Mouse (Mus musculus) embryonic facial prominence, embryonic 12.5 days (tissue): ENCODE measurements around the gene Arnt. TPM values are rescaled to one million over a fixed set of nuclear protein-coding genes. Genes with fewer than 3 reads are reported as not detected.
"Not testable (repeated sequence)": the region's sequence is repeated elsewhere in the genome, so short reads cannot be mapped to it uniquely, and the experiment has no call there.

Experiments
- ATAC-seq: fragments of 200-750 bp; cut with Nextera tagmentation; 2 replicates; pipeline ENCODE4 v1.8.0; 2017; ENCODE audit not compliant: insufficient number of reproducible peaks, insufficient read depth, low FRiP score, low TSS enrichment
- H3K27ac ChIP-seq: fragments of 300-500 bp; sonication (generic); 2 replicates; pipeline ENCODE4 v1.5.1; 2016; ENCODE audit warnings: mild to moderate bottlenecking
- H3K27me3 ChIP-seq: fragments of 300-500 bp; sonication (generic); 2 replicates; pipeline ENCODE4 v1.6.1; 2016; ENCODE audit warnings: mild to moderate bottlenecking, moderate library complexity
- H3K36me3 ChIP-seq: fragments of 300-500 bp; sonication (generic); 2 replicates; pipeline ENCODE4 v1.6.1; 2016; ENCODE audit warnings: mild to moderate bottlenecking
- H3K4me1 ChIP-seq: fragments of 300-500 bp; sonication (generic); 2 replicates; pipeline ENCODE4 v1.6.1; 2016
- H3K4me2 ChIP-seq: fragments of 300-500 bp; sonication (generic); replicated peaks from 2 replicates; pipeline ENCODE4 v1.6.1; 2016; ENCODE audit warnings: mild to moderate bottlenecking, moderate library complexity
- H3K4me3 ChIP-seq: fragments of 300-500 bp; sonication (generic); 2 replicates; pipeline ENCODE4 v1.5.1; 2016; ENCODE audit warnings: mild to moderate bottlenecking
- H3K9ac ChIP-seq: fragments of 300-500 bp; sonication (generic); 2 replicates; pipeline ENCODE4 v1.6.1; 2016; ENCODE audit warnings: mild to moderate bottlenecking, moderate library complexity
- H3K9me3 ChIP-seq: fragments of 300-500 bp; sonication (generic); 2 replicates; pipeline ENCODE4 v1.6.1; 2016; ENCODE audit warnings: mild to moderate bottlenecking, moderate library complexity
- WGBS: fragments of 180-500 bp; shearing (Covaris S2); methylation state at CpG from one replicate; pipeline ENCODE4 v1.1.7; 2016; 5-methylcytosine and 5-hydroxymethylcytosine counted together
- polyA plus RNA-seq: library from polyadenylated mRNA; unstranded; fragments of >200 nt; fragmentation: Nextera tagmentation; extraction: Ambion mirVana; gene quantifications from 2 replicates; pipeline ENCODE4 v1.2.1, GENCODE M21; 2016

Gene Arnt
- polyA plus RNA-seq, 1 experiment from 2014 or later = 53.6 TPM

- H3K36me3 ChIP-seq, H3K9ac ChIP-seq, H3K4me1 ChIP-seq, H3K4me2 ChIP-seq, H3K4me3 ChIP-seq, H3K27ac ChIP-seq, ATAC-seq, H3K27me3 ChIP-seq, H3K9me3 ChIP-seq: not testable (repeated sequence)
- 60% methylated on average over 6 of the region's 11 CpGs for WGBS
These were observed 5.8 kb upstream of the Arnt start for GRCm38 (mm10) chr3:95428423-95428822.

GRCm38 (mm10) chr3:95433301-95433915 lies 780 bp upstream of the Arnt start:
- H3K9ac ChIP-seq = no peak overlapping the region
- peaks cover 3% of the 10 kb centered on the region; the same call in 1 of the 2 replicates for H3K4me1 ChIP-seq
- peak overlapping the region; percentile 64; the same call in 1 of the 2 replicates for H3K4me3 ChIP-seq
- ATAC-seq = no peak
- H3K27ac ChIP-seq = no peak overlapping the region
- H3K9me3 ChIP-seq = no peaks in the 10 kb centered on the region
- peaks cover 10% of the 10 kb centered on the region for H3K36me3 ChIP-seq
- WGBS = 76% methylated on average over 10 of the region's 10 CpGs
- no peaks in the 10 kb centered on the region for H3K27me3 ChIP-seq
- peak overlapping the region; percentile 56 for H3K4me2 ChIP-seq

- Histone ChIP-seq H3K4me2 (peak overlapping the region; percentile 56), H3K4me1 (peaks cover 3% of the 10 kb centered on the region; the same call in 1 of the 2 replicates), H3K27me3 (no peaks in the 10 kb centered on the region), H3K9me3 (no peaks in the 10 kb centered on the region), H3K4me3 (peak overlapping the region; percentile 64), H3K36me3 (peaks cover 14% of the 10 kb centered on the region), H3K27ac (no peak overlapping the region), H3K9ac (peak overlapping the region; percentile 63)
- WGBS = 4% methylated on average over 7 of the region's 7 CpGs
- ATAC-seq = no peak
These were observed 789 bp downstream of the Arnt start for GRCm38 (mm10) chr3:95434983-95435370.

- ATAC-seq = no peak
- H3K27me3 ChIP-seq = no peaks in the 10 kb centered on the region
- no peak overlapping the region for H3K9ac ChIP-seq
- H3K27ac ChIP-seq = no peak overlapping the region
- H3K4me3 ChIP-seq = peak overlapping the region; percentile 64; the same call in 1 of the 2 replicates
- 49% methylated on average over 1 of the region's 1 CpGs for WGBS
- no peaks in the 10 kb centered on the region for H3K9me3 ChIP-seq
- H3K4me2 ChIP-seq = peak overlapping the region; percentile 56
- peaks cover 14% of the 10 kb centered on the region for H3K36me3 ChIP-seq
- peaks cover 3% of the 10 kb centered on the region; the same call in 1 of the 2 replicates for H3K4me1 ChIP-seq
These were observed 1.4 kb downstream of the Arnt start for GRCm38 (mm10) chr3:95435561-95435960.

GRCm38 (mm10) chr3:95438636-95439035 lies 4.4 kb downstream of the Arnt start:
- not testable (repeated sequence) for H3K4me3 ChIP-seq, H3K27me3 ChIP-seq, H3K27ac ChIP-seq, ATAC-seq, H3K9ac ChIP-seq, H3K4me2 ChIP-seq, H3K4me1 ChIP-seq, H3K9me3 ChIP-seq
- 95% methylated on average over 4 of the region's 4 CpGs for WGBS
- peaks cover 14% of the 10 kb centered on the region for H3K36me3 ChIP-seq

GRCm38 (mm10) chr3:95439670-95440069 lies 5.5 kb downstream of the Arnt start:
- H3K9me3 ChIP-seq = no peaks in the 10 kb centered on the region

GRCm38 (mm10) chr3:95442406-95443117 lies 8.4 kb downstream of the Arnt start:
- no peaks in the 10 kb centered on the region for H3K27me3 ChIP-seq

More at GRCm38 (mm10) chr3:95439670-95440069, 5.5 kb downstream of the Arnt start:
- H3K4me3 ChIP-seq = no peak overlapping the region
- H3K36me3 ChIP-seq = peaks cover 14% of the 10 kb centered on the region
- no peak overlapping the region for H3K27ac ChIP-seq
- H3K4me2 ChIP-seq = no peak overlapping the region
- H3K27me3 ChIP-seq = no peaks in the 10 kb centered on the region
- no peak overlapping the region for H3K9ac ChIP-seq
- no peak for ATAC-seq
- H3K4me1 ChIP-seq = peaks cover 3% of the 10 kb centered on the region; the same call in 1 of the 2 replicates

GRCm38 (mm10) chr3:95445311-95445710 lies 11.1 kb downstream of the Arnt start:
- no peak overlapping the region for H3K4me2 ChIP-seq
- WGBS = 83% methylated on average over 4 of the region's 4 CpGs
- H3K27ac ChIP-seq = no peak overlapping the region
- no peak overlapping the region for H3K9ac ChIP-seq
- H3K27me3 ChIP-seq = no peaks in the 10 kb centered on the region
- 0 out of 2 replicates have a peak, but pooled peaks cover 5% of the 10 kb centered on the region for H3K36me3 ChIP-seq
- ATAC-seq = no peak
- no peak overlapping the region for H3K4me3 ChIP-seq
- H3K4me1 ChIP-seq = no peaks in the 10 kb centered on the region
- H3K9me3 ChIP-seq = no peaks in the 10 kb centered on the region

More at GRCm38 (mm10) chr3:95442406-95443117, 8.4 kb downstream of the Arnt start:
- Histone ChIP-seq H3K9ac (no peak overlapping the region), H3K36me3 (peaks cover 11% of the 10 kb centered on the region), H3K4me2 (no peak overlapping the region), H3K4me3 (no peak overlapping the region), H3K4me1 (no peaks in the 10 kb centered on the region), H3K27ac (no peak overlapping the region), H3K9me3 (no peaks in the 10 kb centered on the region)
- ATAC-seq = no peak
- 90% methylated on average over 5 of the region's 5 CpGs for WGBS

- 62% methylated on average over 1 of the region's 1 CpGs for WGBS
These were observed 16.2 kb downstream of the Arnt start for GRCm38 (mm10) chr3:95450408-95450807.

GRCm38 (mm10) chr3:95450915-95451314 lies 16.7 kb downstream of the Arnt start:
- Histone ChIP-seq H3K27ac (no peak overlapping the region), H3K4me2 (no peak overlapping the region), H3K36me3 (peaks cover 32% of the 10 kb centered on the region), H3K4me1 (no peaks in the 10 kb centered on the region), H3K9me3 (no peaks in the 10 kb centered on the region), H3K9ac (no peak overlapping the region), H3K4me3 (no peak overlapping the region), H3K27me3 (no peaks in the 10 kb centered on the region)
- no peak for ATAC-seq
- WGBS = 96% methylated on average over 3 of the region's 3 CpGs

More at GRCm38 (mm10) chr3:95450408-95450807, 16.2 kb downstream of the Arnt start:
- ATAC-seq = no peak
- H3K27ac ChIP-seq = no peak overlapping the region
- H3K9ac ChIP-seq = no peak overlapping the region
- no peak overlapping the region for H3K4me3 ChIP-seq
- peaks cover 32% of the 10 kb centered on the region for H3K36me3 ChIP-seq
- H3K9me3 ChIP-seq = no peaks in the 10 kb centered on the region
- H3K27me3 ChIP-seq = no peaks in the 10 kb centered on the region
- no peak overlapping the region for H3K4me2 ChIP-seq
- H3K4me1 ChIP-seq = no peaks in the 10 kb centered on the region

GRCm38 (mm10) chr3:95456367-95456766 lies 22.2 kb downstream of the Arnt start:
- H3K4me3 ChIP-seq = no peak overlapping the region
- H3K27ac ChIP-seq = no peak overlapping the region
- no peak overlapping the region for H3K9ac ChIP-seq
- peaks cover 36% of the 10 kb centered on the region for H3K36me3 ChIP-seq
- no peaks in the 10 kb centered on the region for H3K9me3 ChIP-seq
- H3K27me3 ChIP-seq = no peaks in the 10 kb centered on the region
- ATAC-seq = no peak
- H3K4me1 ChIP-seq = no peaks in the 10 kb centered on the region
- no peak overlapping the region for H3K4me2 ChIP-seq
- WGBS = 99% methylated on average over 5 of the region's 5 CpGs

- no peak overlapping the region for H3K27ac ChIP-seq
- no peaks in the 10 kb centered on the region for H3K9me3 ChIP-seq
- H3K4me3 ChIP-seq = no peak overlapping the region
- H3K27me3 ChIP-seq = no peaks in the 10 kb centered on the region
- no peak for ATAC-seq
- peaks cover 37% of the 10 kb centered on the region for H3K36me3 ChIP-seq
- 74% methylated on average over 3 of the region's 3 CpGs for WGBS
- no peak overlapping the region for H3K9ac ChIP-seq
- no peaks in the 10 kb centered on the region for H3K4me1 ChIP-seq
- no peak overlapping the region for H3K4me2 ChIP-seq
These were observed 23.6 kb downstream of the Arnt start for GRCm38 (mm10) chr3:95457758-95458157.
